Mouse (Mus musculus) liver (tissue): ENCODE data around the gene Ppt2.

Experiments used
- DNase-seq: peaks from one replicate; pipeline ENCODE4 v3.0.0-alpha.2; 2020; ENCODE audit warnings: mixed read lengths

The Ppt2 gene

GRCm38 (mm10) chr17:34637459-34637858, 9.1 kb upstream of the Ppt2 start:
- no peak for DNase-seq

DNA sequence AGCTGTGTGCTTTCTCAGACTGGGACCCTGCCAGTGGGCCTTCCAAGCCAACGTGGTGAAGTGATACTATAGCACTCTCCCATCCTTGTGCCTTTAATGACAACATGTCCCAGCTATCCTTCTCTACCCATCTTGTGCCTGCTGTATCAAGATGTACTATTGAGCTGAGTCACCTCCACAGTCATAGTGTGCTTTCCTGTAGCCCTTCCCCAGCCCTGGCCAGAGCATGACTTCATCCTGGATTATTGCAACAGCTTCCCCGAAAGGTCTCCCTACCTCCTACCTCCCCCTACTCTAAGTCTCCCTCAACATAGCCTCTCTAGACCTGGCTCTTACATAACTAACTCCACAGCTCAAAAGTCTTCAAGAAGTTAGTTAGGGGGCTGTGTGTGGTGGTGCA, 7.4 kb upstream of the Ppt2 start:
- no peak for DNase-seq

- DNase-seq, result peak; percentile 70
These were observed 4.0 kb upstream of the Ppt2 start for GRCm38 (mm10) chr17:34632261-34632691.

GRCm38 (mm10) chr17:34631647-34632046, 3.3 kb upstream of the Ppt2 start:
- no peak for DNase-seq

- DNase-seq, result no peak
These were observed 2.5 kb upstream of the Ppt2 start for GRCm38 (mm10) chr17:34630761-34631301.

DNA sequence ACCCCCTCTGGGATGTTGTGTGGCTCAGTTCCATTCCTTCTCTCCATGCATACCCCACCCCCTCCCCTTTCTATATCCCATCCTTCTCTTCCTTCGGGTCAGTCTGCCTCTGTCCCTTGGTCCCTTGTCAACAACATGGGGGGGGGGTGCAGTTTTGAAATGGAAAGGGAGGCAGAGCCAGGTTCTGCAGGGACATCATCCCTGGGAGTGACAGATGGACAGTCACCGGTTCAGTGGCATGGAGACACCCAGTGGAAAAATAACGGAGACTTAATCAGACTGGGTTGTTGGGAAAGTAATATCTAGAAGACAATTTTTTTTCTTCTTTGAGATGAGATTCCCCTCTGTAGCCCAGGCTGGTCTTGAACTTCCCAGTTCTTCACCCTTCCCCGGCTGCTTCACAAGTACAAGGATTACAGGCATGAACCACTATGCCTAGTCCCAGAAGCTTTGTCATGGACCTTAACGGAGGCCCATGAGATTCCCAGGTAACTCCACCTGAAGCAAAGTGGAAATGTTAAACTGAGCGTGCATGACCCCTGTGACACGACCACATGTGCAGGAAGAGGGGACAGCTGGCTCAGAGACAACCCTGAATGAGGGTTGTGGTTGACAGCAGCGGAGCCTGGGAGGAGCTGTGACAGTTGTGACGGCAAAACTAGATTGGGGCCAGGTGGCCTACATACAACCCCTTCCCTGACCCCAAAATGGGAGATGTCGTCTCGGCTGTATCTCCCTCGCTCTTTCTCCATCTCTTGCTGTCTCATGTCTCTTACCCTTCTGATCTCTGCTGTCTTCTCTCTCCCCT, 1.7 kb upstream of the Ppt2 start:
- no peak for DNase-seq

DNA sequence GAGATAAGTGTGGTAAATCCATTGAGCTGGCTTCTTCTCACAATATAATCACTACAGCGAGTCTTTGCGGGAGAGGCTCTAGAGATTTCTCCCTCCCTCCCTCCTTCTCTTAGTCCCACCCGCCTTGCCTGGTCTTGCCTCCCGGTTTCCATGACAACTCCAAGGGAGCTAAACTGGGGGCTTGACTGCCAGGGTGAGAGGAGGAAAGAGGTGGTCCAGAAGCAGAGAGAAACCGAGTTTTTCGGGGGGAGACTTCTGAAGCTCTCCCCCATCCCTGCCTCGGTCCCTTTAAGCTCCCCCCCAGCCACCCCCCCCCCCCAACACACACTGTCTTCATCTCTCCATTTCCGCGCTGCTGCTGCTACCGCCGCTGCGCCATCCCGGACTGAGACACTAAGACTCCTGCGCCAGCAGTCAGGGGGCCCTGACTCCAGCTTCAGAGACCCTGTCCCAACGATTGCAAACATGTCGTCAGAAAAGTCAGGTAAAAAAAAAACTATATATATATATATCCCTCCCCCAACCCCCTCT, 976 bp upstream of the Ppt2 start, which contains the start of gene Prrt1:
TSS of gene Prrt1 (plus strand) at position 313 of the 531 bp plus-strand sequence.
- no peak for DNase-seq

DNA sequence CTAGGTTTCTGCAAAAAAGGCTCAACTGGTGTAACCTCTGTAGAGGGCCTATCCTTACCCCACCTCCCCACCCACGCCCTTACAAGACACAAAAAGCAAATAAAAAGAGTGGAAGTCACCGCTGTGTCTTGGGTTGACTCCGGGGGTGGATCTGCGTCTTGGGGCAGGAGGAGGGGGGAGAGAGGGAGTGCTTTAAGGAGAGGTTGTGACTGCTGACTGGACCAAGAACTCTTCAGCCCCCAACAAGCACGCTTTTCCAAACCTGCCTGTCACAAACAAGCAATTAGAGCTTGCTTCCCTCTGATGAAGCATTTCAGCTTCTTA, 296 bp upstream of the Ppt2 start:
- no peak for DNase-seq

DNA sequence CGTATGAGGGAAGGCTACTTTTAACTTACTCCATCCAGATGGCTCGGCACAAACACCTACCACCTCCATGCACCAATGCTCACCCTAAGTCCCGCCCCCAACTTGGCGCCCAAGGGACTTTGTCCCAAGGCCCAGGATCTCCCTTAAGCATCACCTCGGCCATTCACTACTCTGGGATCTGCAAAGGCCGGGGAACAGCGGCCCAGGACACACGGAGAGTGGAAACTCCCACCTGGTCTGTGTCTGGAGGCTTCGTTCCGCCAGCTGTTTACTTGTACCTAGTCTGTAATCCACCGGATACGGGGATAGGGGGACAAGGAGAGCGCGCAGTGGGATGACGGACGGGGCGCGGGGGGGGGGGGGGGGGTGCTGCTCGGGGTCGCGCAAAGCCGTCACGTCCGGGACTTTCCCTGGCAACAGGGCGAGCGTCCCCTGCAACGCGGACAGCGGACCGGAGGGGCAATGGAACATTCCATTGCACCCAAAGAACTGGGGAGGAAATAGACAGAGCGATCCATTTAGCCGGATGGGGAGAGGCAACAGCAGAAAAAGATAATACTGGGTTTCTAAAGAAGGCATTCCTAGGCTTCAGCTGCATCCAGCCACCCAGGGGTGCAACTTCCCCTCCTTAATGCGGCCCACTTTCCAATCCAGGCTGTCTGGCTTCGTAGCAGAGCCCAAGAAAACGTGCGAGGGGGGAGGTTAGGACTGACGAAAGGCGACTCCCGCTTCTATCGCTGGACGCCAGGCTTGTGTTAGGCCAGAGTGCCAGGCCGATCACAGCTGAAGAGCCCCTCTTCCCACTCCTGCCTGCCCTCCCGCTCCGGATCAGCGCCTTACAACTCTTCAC, 992 bp downstream of the Ppt2 start:
- DNase-seq, result peak; percentile 83

DNA sequence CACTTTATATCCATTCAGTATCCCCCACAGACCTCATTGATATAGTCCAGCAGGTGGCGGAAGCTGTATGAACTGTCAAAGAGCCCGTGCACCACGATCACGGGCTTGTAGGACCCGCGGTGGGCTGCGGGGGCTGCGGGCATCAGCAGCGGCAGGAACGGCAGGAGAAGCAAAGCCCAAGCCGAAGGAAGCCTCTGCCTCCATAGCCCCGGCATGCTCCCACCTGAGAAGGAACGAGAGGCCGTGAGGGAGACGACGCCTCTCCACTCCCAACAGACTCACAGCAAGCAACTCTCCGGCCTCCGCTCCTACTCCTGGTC, 1.6 kb downstream of the Ppt2 start:
- peak; percentile 26 for DNase-seq

- no peak for DNase-seq
These were observed 2.1 kb downstream of the Ppt2 start for GRCm38 (mm10) chr17:34626062-34626772.

- no peak for DNase-seq
These were observed 3.3 kb downstream of the Ppt2 start for GRCm38 (mm10) chr17:34624981-34625380.

DNA sequence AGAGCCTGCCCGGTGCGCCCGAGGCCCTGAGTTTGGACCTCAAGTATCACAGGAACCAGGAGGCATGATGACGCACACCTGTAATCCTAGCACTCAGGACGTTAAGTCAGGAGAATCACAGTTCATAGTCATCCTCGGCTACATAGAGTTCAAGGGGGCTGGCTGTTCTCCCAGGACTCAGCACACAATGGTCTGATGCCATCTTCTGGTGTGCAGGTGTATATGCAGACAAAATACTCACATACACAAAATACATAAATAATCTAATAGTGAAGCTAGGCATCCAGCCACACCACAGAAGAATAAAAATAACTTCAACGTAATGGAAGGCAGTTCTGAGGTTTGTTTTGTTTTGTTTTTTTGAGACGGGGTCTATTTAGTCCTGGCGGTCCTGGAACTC, 5.1 kb downstream of the Ppt2 start:
- no peak for DNase-seq

DNA sequence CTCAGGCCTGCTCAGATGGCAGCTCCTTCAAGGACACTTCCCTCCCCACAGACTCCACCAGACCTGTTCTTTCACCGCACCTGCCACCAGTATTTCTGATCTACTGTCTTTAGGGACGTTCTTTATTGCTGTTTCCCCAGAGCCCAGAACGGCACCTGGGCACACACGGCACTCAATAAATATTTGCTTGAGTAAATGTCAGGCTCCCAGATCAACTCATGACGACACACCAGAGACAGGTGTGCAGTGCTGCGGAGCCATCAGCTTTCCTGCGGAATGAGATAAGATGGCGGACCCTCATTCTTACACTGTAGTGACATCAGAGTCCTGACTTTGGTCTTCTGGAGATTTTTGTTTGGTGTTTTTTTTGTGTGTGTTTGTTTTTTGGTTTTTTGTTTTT, 7.3 kb downstream of the Ppt2 start:
- DNase-seq, result no peak

GRCm38 (mm10) chr17:34618999-34619398, 9.3 kb downstream of the Ppt2 start:
- DNase-seq, result peak; percentile 82

GRCm38 (mm10) chr17:34615871-34616270, 12.4 kb downstream of the Ppt2 start, which contains the start of gene Egfl8:
TSS of gene Egfl8 (minus strand) at chr17:34615971.
- DNase-seq, result no peak

DNA sequence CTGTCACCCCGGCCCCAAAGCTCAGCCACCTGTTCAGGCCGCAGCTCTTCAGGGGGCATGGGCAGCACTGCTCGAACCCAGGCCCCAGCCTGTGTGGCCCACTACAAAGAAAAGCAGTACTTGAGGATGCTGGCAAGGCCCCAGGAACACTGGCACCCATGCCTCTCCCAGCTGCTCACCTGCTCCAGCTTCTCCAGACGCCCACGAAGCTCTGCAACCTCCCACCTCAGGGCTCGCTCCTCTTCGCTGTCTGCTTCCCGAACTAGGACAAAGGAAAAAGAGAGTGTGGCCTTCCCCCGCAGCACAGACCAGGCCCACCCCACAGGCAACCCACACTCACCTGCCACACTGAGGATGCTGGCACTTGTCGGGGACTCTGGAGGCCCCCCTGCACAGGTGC, 14.5 kb downstream of the Ppt2 start:
- no peak for DNase-seq

- peak; percentile 36 for DNase-seq
These were observed 15.2 kb downstream of the Ppt2 start for GRCm38 (mm10) chr17:34613054-34613645.

DNA sequence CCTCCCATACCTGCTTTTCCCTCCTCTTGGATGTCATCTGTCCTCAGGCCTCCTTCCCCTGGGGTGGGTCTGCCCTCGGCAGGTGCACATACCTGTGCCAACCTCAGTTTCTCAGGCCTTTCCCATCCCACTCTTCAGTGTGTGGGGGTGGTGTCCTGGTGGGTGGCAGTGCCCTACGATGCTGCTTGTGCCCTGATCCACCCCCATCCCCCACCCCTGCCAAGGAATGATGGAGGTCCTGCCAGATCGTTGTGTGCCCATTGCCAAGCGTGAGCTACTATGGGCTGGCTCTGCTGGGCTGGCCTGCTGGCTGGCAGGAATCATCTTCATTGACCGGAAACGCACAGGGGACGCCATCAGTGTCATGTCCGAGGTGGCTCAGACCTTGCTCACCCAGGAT, 17.3 kb downstream of the Ppt2 start:
- DNase-seq, result no peak

GRCm38 (mm10) chr17:34607997-34608396, 20.3 kb downstream of the Ppt2 start:
- no peak for DNase-seq

- peak; percentile 39 for DNase-seq
These were observed 21.9 kb downstream of the Ppt2 start for GRCm38 (mm10) chr17:34606186-34607039.

- DNase-seq, result peak; percentile 96
These were observed 22.7 kb downstream of the Ppt2 start for GRCm38 (mm10) chr17:34605609-34606008.
